Mouse (Mus musculus): ENCODE measurements around the gene Klhl29.
A peak's percentile ranks its signal among the peaks of the same experiment; 100 is the strongest.

The Klhl29 gene

DNA sequence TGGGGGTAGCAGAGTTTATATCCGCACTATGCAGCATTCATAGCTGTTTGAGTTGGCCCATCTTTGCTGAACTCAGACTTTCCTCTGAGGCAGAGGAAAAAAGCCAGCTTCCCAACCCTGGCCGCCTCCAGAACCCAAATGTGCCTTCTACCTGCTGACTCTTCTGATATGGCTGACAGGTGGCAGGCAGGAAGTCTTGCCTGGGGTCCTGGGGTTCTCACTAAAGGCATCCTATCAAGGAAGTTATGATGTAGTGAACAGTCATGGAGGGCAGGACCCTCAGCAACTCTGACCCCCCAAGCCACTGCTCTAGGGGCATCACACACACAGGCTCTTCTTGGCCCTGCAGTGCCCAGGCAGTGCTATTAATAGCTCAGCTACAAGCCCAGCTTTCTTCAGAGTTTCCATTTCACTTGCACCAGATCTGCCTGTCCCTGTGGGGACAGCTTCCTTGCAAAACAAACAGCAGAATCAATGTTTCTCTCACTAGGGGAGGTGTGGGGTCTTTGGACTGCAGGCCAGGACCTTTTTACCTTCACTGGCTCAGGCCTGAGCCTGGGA lies 187.6 kb downstream of the Klhl29 start:
- no peak for DNase-seq (ENCODE audit: low spot score in 2 of 2)

GRCm38 (mm10) chr12:5186645-5187044 lies 188.8 kb downstream of the Klhl29 start:
- no peak for DNase-seq (ENCODE audit: low spot score in 2 of 2)

- no peak for DNase-seq (ENCODE audit: low spot score in 2 of 2)
Measured at GRCm38 (mm10) chr12:5185603-5186002, 189.9 kb downstream of the Klhl29 start.

DNA sequence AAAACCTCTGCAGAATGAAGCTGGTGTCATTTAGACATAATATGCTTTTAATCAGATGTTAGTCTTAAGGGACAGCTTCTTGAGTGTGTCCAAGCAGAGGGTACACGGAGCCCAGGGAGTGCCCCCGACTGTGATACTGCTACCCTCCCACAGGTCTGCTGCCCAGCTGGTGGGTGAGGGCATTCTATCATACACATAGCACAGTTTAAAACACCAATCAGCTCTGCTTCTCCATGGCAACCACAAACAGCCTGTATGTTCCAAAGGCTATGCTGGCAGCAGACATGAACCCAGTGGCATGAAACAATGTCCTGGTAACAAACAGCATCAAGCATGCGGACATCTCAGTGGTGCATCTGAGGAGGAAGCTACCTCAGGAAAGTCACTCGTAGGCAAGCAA lies 192.9 kb downstream of the Klhl29 start:
- DNase-seq (ENCODE audit: low spot score in 2 of 2) = no peak

- no peak for DNase-seq (ENCODE audit: low spot score in 2 of 2)
Measured at GRCm38 (mm10) chr12:5182165-5182564, 193.3 kb downstream of the Klhl29 start.

GRCm38 (mm10) chr12:5176716-5177341 lies 198.7 kb downstream of the Klhl29 start:
- no peak for DNase-seq (ENCODE audit: low spot score in 2 of 2)

DNA sequence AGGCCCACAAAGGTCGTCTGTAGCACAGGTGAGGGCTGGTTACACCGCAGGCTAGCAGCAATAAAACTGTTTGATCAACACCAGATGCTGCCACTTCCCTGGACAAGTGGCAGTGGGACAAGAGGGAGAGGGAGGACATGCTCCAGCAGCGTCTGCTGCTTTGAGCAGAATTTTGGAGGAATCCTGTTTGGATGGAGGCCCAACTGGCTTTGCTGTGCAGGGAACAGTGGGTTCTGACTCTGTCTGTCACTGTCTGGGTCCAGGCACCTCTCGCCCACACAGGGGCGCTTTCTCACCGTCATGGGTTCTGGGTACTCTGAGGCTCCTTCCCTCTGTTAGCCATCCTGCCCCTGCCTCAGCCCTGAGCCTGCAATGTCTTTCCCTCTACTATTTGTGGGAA lies 209.3 kb downstream of the Klhl29 start:
- DNase-seq (ENCODE audit: low spot score in 2 of 2) = no peak

GRCm38 (mm10) chr12:5165411-5165810 lies 210.1 kb downstream of the Klhl29 start:
- no peak for DNase-seq (ENCODE audit: low spot score in 2 of 2)

DNA sequence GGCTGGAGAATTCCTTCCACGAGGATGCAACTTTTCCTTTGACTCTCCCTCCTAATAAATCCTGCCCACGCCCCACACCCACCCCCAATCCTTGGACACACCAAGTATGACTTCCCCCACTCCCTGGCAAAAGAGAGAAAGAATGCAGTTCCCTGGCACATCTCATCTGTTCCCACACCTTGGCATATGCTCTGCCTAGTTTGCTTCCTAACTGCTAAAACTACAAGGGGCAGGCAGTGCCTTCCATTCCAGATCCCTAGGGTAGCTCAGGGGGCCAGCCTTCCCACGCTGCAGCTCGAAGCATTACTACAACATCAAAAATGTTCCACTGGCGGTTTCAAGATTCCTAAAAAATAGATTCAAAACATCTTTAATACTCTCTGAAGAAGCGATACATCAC lies 212.8 kb downstream of the Klhl29 start:
- no peak for DNase-seq (ENCODE audit: low spot score in 2 of 2)

GRCm38 (mm10) chr12:5161631-5162030 lies 213.9 kb downstream of the Klhl29 start:
- DNase-seq (ENCODE audit: low spot score in 2 of 2) = no peak

DNA sequence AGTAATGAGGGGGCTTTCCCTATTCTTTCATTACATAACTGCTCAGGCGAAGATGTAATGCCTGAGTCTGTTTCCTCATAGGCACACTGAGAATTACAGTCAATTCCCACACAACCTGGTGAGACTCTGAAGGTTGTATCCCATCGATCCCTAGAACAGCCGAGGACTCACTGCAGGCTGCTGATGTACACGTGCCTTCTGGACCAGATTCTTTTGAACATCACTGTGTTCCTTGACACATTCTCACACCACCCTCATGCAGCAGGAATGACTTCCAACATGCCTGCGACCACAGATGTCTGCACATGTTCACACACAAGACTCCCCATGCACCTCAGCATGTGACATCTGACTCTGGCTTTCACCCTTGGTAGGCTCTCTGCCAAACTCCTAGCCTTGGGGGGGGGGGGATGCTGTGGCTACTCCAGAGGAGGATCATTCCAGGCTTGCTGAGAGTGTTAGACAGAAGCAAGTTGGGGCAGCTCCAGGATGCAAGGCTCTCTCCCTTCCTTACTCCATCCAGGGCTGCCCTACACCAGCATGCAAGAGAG lies 217.5 kb downstream of the Klhl29 start:
- DNase-seq (ENCODE audit: low spot score in 2 of 2) = no peak

- peak; percentile 49 to 64 for DNase-seq (ENCODE audit: low spot score in 2 of 2)
Measured at GRCm38 (mm10) chr12:5157021-5157681, 218.3 kb downstream of the Klhl29 start.

DNA sequence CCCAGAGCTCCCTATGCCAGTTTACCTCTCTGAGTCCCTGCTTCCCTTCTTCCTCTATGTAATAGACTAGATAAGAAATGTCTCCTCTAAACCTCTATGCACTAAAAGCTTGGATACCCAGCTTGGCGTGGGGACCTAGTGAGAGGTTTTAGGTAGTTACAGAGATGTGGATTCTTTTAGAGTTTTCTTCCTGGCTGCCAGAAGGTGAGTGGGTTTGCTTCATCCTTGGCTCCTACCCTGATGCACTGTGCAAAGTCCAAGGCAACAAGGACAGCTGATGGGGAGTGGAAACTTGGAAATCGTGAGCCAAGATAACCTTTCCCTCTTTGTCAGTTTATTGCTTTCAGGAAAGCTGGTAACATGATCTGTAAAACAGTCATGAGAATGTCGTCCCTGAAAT lies 220.3 kb downstream of the Klhl29 start:
- no peak for DNase-seq (ENCODE audit: low spot score in 2 of 2)

GRCm38 (mm10) chr12:5151859-5152258 lies 223.6 kb downstream of the Klhl29 start:
- no peak for DNase-seq (ENCODE audit: low spot score in 2 of 2)

- no peak for DNase-seq (ENCODE audit: low spot score in 2 of 2)
Measured at GRCm38 (mm10) chr12:5147346-5148035, 228.0 kb downstream of the Klhl29 start.

- no peak for DNase-seq (ENCODE audit: low spot score in 2 of 2)
Measured at GRCm38 (mm10) chr12:5143903-5144781, 231.3 kb downstream of the Klhl29 start.

- no peak for DNase-seq (ENCODE audit: low spot score in 2 of 2)
Measured at GRCm38 (mm10) chr12:5143224-5143623, 232.3 kb downstream of the Klhl29 start.

DNA sequence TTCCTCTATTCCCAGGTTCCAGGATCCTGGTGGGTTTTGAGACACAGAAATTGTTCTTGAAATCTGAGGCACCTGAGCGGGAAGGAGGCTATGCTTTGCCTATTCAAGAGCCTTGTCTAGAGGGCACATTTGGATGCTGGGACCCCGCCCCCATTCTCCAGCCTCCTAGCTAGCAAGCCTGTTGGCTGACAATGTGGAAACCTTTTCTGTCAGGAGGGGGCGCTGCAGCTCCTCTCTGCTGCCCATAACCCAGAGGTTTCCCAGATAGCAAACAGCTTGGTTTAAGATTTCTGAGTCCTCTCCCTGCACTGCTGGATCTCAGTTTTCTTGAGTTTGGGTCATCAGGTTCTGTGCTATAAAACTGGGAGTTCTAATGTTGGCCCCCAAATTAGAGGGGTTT lies 232.7 kb downstream of the Klhl29 start:
- DNase-seq (ENCODE audit: low spot score in 2 of 2) = peak; percentile 78 to 86

- no peak for DNase-seq (ENCODE audit: low spot score in 2 of 2)
Measured at GRCm38 (mm10) chr12:5141040-5141439, 234.4 kb downstream of the Klhl29 start.

- DNase-seq (ENCODE audit: low spot score in 2 of 2) = no peak
Measured at GRCm38 (mm10) chr12:5139302-5139701, 236.2 kb downstream of the Klhl29 start.

DNA sequence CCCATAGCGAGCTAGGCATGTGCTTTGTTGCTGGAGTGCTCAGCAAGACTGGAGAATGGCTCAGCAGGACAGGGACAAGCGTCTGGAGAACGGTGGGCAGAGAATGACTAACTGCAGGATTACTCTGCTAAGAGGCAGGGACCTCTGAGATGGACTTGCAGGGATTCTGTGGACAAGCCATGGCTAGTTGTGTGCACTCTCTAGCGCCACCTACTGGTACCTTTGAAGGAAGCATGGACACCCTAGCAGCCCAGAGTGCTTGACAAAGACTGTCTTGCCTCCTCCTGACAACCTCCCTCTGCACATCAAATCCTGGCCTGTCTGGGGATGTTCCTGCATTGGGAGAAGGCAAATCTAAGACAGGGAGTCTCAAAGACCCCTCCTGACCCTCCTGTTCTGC lies 239.2 kb downstream of the Klhl29 start:
- peak in 1 of 2 experiments; percentile 52 for DNase-seq (ENCODE audit: low spot score in 2 of 2)
